Mouse (Mus musculus) MEL (cell line): ENCODE results near the gene Usp38. TPM values are rescaled to one million over a fixed set of nuclear protein-coding genes. Genes with fewer than 3 reads are reported as not detected.

Experiments used
- DNase-seq: peaks from one replicate; pipeline ENCODE4 v3.0.0; 2011; ENCODE audit warnings: low read depth, low spot score
- H3K27ac ChIP-seq: 2 replicates; pipeline ENCODE4 v1.5.1; 2012; ENCODE audit warnings: low read depth, mild to moderate bottlenecking, control low read depth, low read length, moderate library complexity; ENCODE audit not compliant: control insufficient read depth
- H3K27me3 ChIP-seq, 2 experiments: fragments of 150-350 bp in 1 of 2; sonication (generic) in 1 of 2; 2 replicates each; pipeline ENCODE4 v1.6.1; 2012; ENCODE audit warnings: low read length in 2 of 2, mild to moderate bottlenecking in 2 of 2, improper control_type of control experiment in 1 of 2, moderate library complexity in 1 of 2; ENCODE audit not compliant: insufficient read depth in 2 of 2, control insufficient read depth in 1 of 2
- H3K36me3 ChIP-seq, 2 experiments: 2 replicates each; pipeline ENCODE4 v1.6.1; 2012 to 2014; ENCODE audit warnings: low read length in 2 of 2, improper control_type of control experiment in 1 of 2, inconsistent platforms in 1 of 2, mild to moderate bottlenecking in 1 of 2; ENCODE audit not compliant: insufficient read depth in 2 of 2, control insufficient read depth in 1 of 2
- H3K4me1 ChIP-seq, 2 experiments: fragments of 150-350 bp in 1 of 2; sonication (generic) in 1 of 2; 2 replicates each; pipeline ENCODE4 v1.6.1; 2012; ENCODE audit warnings: low read length in 2 of 2, improper control_type of control experiment in 1 of 2, mild to moderate bottlenecking in 1 of 2; ENCODE audit not compliant: insufficient read depth in 2 of 2, control insufficient read depth in 1 of 2
- H3K4me3 ChIP-seq, 2 experiments: fragments of 150-350 bp in 1 of 2; sonication (generic) in 1 of 2; 2 replicates each; pipeline ENCODE4 v1.5.1; 2012; ENCODE audit warnings: low read depth in 2 of 2, low read length in 2 of 2, mild to moderate bottlenecking in 2 of 2, moderate library complexity in 2 of 2, control low read depth in 1 of 2, improper control_type of control experiment in 1 of 2; ENCODE audit not compliant: control insufficient read depth in 1 of 2, insufficient read depth in 1 of 2
- H3K79me2 ChIP-seq: 2 replicates; pipeline ENCODE4 v1.6.1; 2012; ENCODE audit warnings: mild to moderate bottlenecking, low read length, moderate library complexity; ENCODE audit not compliant: control insufficient read depth, poor library complexity, insufficient read depth
- H3K9ac ChIP-seq: 2 replicates; pipeline ENCODE4 v1.6.1; 2012; ENCODE audit warnings: low read depth, mild to moderate bottlenecking, control low read depth, low read length, moderate library complexity; ENCODE audit not compliant: control insufficient read depth, poor library complexity, severe bottlenecking
- H3K9me3 ChIP-seq: fragments of 150-350 bp; sonication (generic); replicated peaks from 2 replicates; pipeline ENCODE4 v1.6.1; 2012; ENCODE audit warnings: mild to moderate bottlenecking, low read length, improper control_type of control experiment, moderate library complexity; ENCODE audit not compliant: insufficient read depth
- BHLHE40 ChIP-seq: IDR thresholded peaks from 2 replicates; pipeline ENCODE4 v1.6.1; 2012; ENCODE audit warnings: low read depth, mild to moderate bottlenecking, inconsistent platforms, low read length, improper control_type of control experiment, borderline replicate concordance
- CHD1 ChIP-seq: IDR thresholded peaks from 2 replicates; pipeline ENCODE4 v1.6.1; 2012; ENCODE audit warnings: low read depth, mild to moderate bottlenecking, inconsistent platforms, low read length, improper control_type of control experiment
- E2F4 ChIP-seq: IDR thresholded peaks from 2 replicates; pipeline ENCODE4 v1.6.1; 2011; ENCODE audit warnings: low read depth, low read length, improper control_type of control experiment, borderline replicate concordance
- EP300 ChIP-seq, 2 experiments: IDR thresholded peaks; 2 replicates each; pipeline ENCODE4 v1.6.1; 2011; ENCODE audit warnings: improper control_type of control experiment in 2 of 2, low read length in 2 of 2, low read depth in 1 of 2, mild to moderate bottlenecking in 1 of 2
- JUND ChIP-seq: IDR thresholded peaks from 2 replicates; pipeline ENCODE4 v1.6.1; 2011; ENCODE audit warnings: low read depth, mild to moderate bottlenecking, improper control_type of control experiment, low read length
- MAX ChIP-seq: IDR thresholded peaks from 2 replicates; pipeline ENCODE4 v1.6.1; 2011; ENCODE audit warnings: low read length, improper control_type of control experiment
- MAZ ChIP-seq: IDR thresholded peaks from 2 replicates; pipeline ENCODE4 v1.6.1; 2012; ENCODE audit warnings: low read depth, mild to moderate bottlenecking, inconsistent platforms, low read length, improper control_type of control experiment
- MEF2A ChIP-seq: IDR thresholded peaks from 2 replicates; pipeline ENCODE4 v1.6.1; 2014; ENCODE audit warnings: low read depth, mild to moderate bottlenecking, inconsistent platforms, low read length, improper control_type of control experiment; ENCODE audit not compliant: poor library complexity, insufficient replicate concordance, severe bottlenecking; ENCODE audit errors: extremely low read depth
- MYB ChIP-seq: IDR thresholded peaks from 2 replicates; pipeline ENCODE4 v1.6.1; 2011; ENCODE audit warnings: mild to moderate bottlenecking, low read depth, low read length, improper control_type of control experiment
- MYC ChIP-seq: IDR thresholded peaks from 2 replicates; pipeline ENCODE4 v1.6.1; 2011; ENCODE audit warnings: low read depth, mild to moderate bottlenecking, low read length, improper control_type of control experiment, moderate library complexity
- POLR2A ChIP-seq, 2 experiments: IDR thresholded peaks; 2 replicates each; pipeline ENCODE4 v1.6.1; 2011 to 2012; ENCODE audit warnings: low read length in 2 of 2, mild to moderate bottlenecking in 2 of 2, control low read depth in 1 of 2, improper control_type of control experiment in 1 of 2, low read depth in 1 of 2, moderate library complexity in 1 of 2; ENCODE audit not compliant: control insufficient read depth in 1 of 2, insufficient read depth in 1 of 2, poor library complexity in 1 of 2
- POLR2AphosphoS2 ChIP-seq: IDR thresholded peaks from 2 replicates; pipeline ENCODE4 v1.6.1; 2011; ENCODE audit warnings: low read length, improper control_type of control experiment
- RCOR1 ChIP-seq: IDR thresholded peaks from 2 replicates; pipeline ENCODE4 v1.6.1; 2012; ENCODE audit warnings: low read depth, mild to moderate bottlenecking, inconsistent platforms, low read length, improper control_type of control experiment
- SIN3A ChIP-seq: IDR thresholded peaks from 2 replicates; pipeline ENCODE4 v1.6.1; 2012; ENCODE audit warnings: low read length, improper control_type of control experiment, inconsistent platforms
- TAL1 ChIP-seq: IDR thresholded peaks from 2 replicates; pipeline ENCODE4 v1.6.1; 2012; ENCODE audit warnings: mild to moderate bottlenecking, inconsistent platforms, low read length, moderate library complexity, mixed read lengths
- TBP ChIP-seq: IDR thresholded peaks from 2 replicates; pipeline ENCODE4 v1.8.0; 2011; ENCODE audit warnings: low read depth, low read length, improper control_type of control experiment
- TCF12 ChIP-seq: IDR thresholded peaks from 2 replicates; pipeline ENCODE4 v1.6.1; 2014; ENCODE audit warnings: low read depth, mild to moderate bottlenecking, inconsistent platforms, low read length, improper control_type of control experiment, moderate library complexity
- UBTF ChIP-seq: IDR thresholded peaks from 2 replicates; pipeline ENCODE4 v1.6.1; 2012; ENCODE audit warnings: low read depth, mild to moderate bottlenecking, inconsistent platforms, low read length, improper control_type of control experiment, moderate library complexity, borderline replicate concordance; ENCODE audit not compliant: insufficient read depth
- USF1 ChIP-seq: IDR thresholded peaks from 2 replicates; pipeline ENCODE4 v1.6.1; 2014; ENCODE audit warnings: low read depth, mild to moderate bottlenecking, inconsistent platforms, low read length, improper control_type of control experiment, moderate library complexity
- ZKSCAN1 ChIP-seq: IDR thresholded peaks from 2 replicates; pipeline ENCODE4 v1.6.1; 2012; ENCODE audit warnings: low read depth, mild to moderate bottlenecking, inconsistent platforms, low read length, improper control_type of control experiment, moderate library complexity
- ZMIZ1 ChIP-seq: IDR thresholded peaks from 2 replicates; pipeline ENCODE4 v1.6.1; 2012; ENCODE audit warnings: low read depth, mild to moderate bottlenecking, inconsistent platforms, low read length, improper control_type of control experiment, moderate library complexity
- polyA plus RNA-seq, 2 experiments: library from polyadenylated mRNA; stranded (reverse) in 1 of 2; unstranded in 1 of 2; fragments of >175 nt in 1 of 2; fragments of >200 nt in 1 of 2; gene quantifications; 2 replicates each; pipeline versions ENCODE4 v1.2.1 to v1.2.4; 2012; ENCODE audit warnings: low replicate concordance in 2 of 2, low read depth in 1 of 2; ENCODE audit not compliant: insufficient read length in 2 of 2, insufficient read depth in 1 of 2, missing spikeins in 1 of 2
- total RNA-seq: library from RNA; depleted of rRNA; stranded (reverse); fragments of 300-350 nt; gene quantifications from 2 replicates; pipeline ENCODE4 v1.2.3, GENCODE M21; 2012

Usp38 gene
- total and polyA plus RNA-seq, 3 experiments, result 22.6 to 32.3 TPM; not detected in 1

DNA sequence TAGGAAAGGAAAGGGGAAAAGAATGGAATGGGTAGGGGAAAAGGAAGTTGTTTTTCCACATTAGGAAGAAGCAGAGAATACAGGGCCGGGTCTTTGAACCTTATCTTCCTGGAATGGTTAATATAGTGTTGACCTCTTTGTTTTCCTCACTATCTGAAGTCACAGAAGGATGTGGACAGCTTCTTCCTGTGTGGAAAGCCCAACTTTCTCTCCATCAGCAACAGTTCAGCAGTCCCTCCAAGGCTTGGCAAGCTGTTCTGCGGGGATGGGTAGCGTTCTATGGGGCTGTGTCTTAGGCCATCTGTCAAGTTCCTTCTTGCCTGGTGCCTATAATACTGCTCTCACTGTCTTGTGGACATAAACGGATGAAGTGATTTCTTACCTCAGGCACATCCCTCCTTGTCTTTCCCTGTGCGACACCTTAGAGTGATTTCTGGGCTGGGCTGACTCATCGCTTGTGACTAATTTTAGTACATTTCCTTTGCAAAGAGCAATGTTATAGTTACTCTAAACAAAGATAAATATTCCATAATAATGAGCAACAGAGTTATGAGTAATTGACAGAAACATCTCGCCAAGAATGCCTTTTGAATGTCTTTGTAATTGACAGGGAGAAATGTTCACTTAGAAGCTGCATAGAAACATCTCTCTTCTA, 52.7 kb downstream of the Usp38 start:
- TF ChIP-seq RCOR1 (no peak), MYC (no peak), POLR2A (IDR thresholded peaks at IDR 0.05; ENCODE audit: control insufficient read depth in 1 of 2, insufficient read depth in 1 of 2, low read depth in 1 of 2, low read length in 2 of 2, poor library complexity in 1 of 2) (no peak), TCF12 (no peak), SIN3A (no peak), TBP (no peak), MAX (no peak), MYB (no peak), UBTF (no peak), CHD1 (no peak), USF1 (no peak), POLR2AphosphoS2 (no peak), ZMIZ1 (no peak), JUND (no peak), E2F4 (no peak), MEF2A (no peak)
- no peak overlapping the region for H3K4me3 ChIP-seq
- no peak overlapping the region for H3K9ac ChIP-seq
- H3K79me2 ChIP-seq, result no peaks in the 10 kb centered on the region
- H3K9me3 ChIP-seq, result no peaks in the 10 kb centered on the region
- no peaks in the 10 kb centered on the region for H3K27me3 ChIP-seq
- DNase-seq, result no peak
- peaks cover 0 to 21% of the 10 kb centered on the region in 2 experiments; a peak in 2 of 4 replicates for H3K36me3 ChIP-seq
- H3K4me1 ChIP-seq, result peaks cover 10 to 20% of the 10 kb centered on the region in 2 experiments
- H3K27ac ChIP-seq, result no peak overlapping the region

DNA sequence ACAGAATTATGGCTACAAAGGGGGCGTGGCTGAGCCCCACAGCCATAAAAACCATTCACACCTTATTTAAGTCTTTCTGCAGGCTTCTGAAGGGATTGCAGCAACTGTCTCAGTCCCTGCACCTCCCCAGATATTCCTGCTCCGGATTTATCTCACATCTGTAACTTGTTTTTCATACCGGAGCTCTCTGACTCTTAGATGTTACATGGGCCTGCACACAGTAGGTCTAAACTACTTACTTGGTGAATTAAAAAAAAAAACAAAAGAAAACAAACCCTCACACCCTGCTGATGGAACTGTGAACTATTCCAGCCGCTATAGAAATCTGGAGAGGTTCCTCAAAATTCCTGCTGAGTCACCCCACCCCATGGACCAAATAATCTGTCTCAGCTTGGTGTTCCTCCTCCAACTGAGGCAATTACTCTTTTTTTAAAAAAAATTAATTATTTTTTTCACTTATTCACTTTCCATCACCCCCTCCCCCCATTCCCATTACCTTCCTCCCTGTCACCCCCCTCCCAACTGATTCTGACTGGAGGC, 53.6 kb downstream of the Usp38 start:
- peak; percentile 49 for DNase-seq
- TF ChIP-seq MAZ, result no peak
- no peak for TF ChIP-seq BHLHE40
- TF ChIP-seq E2F4, result no peak
- peak in 1 of 2 experiments; percentile 37; a peak in 1 of 4 replicates for TF ChIP-seq EP300 (IDR thresholded peaks at IDR 0.05; ENCODE audit: low read depth in 1 of 2, low read length in 2 of 2)
- TF ChIP-seq USF1, result no peak
- TF ChIP-seq ZKSCAN1, result peak; percentile 94
- TF ChIP-seq CHD1, result no peak
- no peak for TF ChIP-seq TAL1
- 0 out of 2 replicates have a peak, but pooled peaks have one; percentile 3 for TF ChIP-seq TCF12
- TF ChIP-seq RCOR1, result peak; percentile 77
- TF ChIP-seq, all 39 proteins: peak for 4

More for the DNA sequence above, 53.6 kb downstream of the Usp38 start:
- H3K27me3 ChIP-seq, result no peaks in the 10 kb centered on the region
- H3K79me2 ChIP-seq, result no peaks in the 10 kb centered on the region
- H3K9ac ChIP-seq, result no peak overlapping the region
- H3K36me3 ChIP-seq, result peaks cover 0 to 21% of the 10 kb centered on the region in 2 experiments; a peak in 2 of 4 replicates
- H3K9me3 ChIP-seq, result no peaks in the 10 kb centered on the region
- H3K4me1 ChIP-seq, result peaks cover 10 to 20% of the 10 kb centered on the region in 2 experiments
- H3K4me3 ChIP-seq, result no peak overlapping the region
- no peak overlapping the region for H3K27ac ChIP-seq
